Mouse (Mus musculus) gastrocnemius, postnatal 14 days (tissue): Measurements from ENCODE around the gene Hpse2. TPM values are rescaled to one million over a fixed set of nuclear protein-coding genes. Genes with fewer than 3 reads are reported as not detected.

Experiments used
- DNase-seq: peaks from one replicate; pipeline ENCODE4 v3.0.0; 2021; ENCODE audit warnings: mixed read lengths
- intact Hi-C: fragments of 180-260 bp; cut with DNase I; formaldehyde crosslinking; loops from one replicate; pipeline ENCODE4 v1.15.1; 2025; ENCODE audit warnings: low total_unique reads
- total RNA-seq, 2 experiments: library from RNA; stranded (reverse); gene quantifications; 2 replicates each; pipeline ENCODE4 v1.2.3; 2021

The Hpse2 gene
- total RNA-seq, 2 experiments from 2014 or later: 0.07 TPM; not detected in 1

GRCm38 (mm10) chr19:42746702-42747101, 641.5 kb downstream of the Hpse2 start:
- intact Hi-C loops: no loop called here

GRCm38 (mm10) chr19:42745869-42746224, 642.3 kb downstream of the Hpse2 start:
- intact Hi-C loops: no loop called here
- DNase-seq: no peak

More at GRCm38 (mm10) chr19:42746702-42747101, 641.5 kb downstream of the Hpse2 start:
- no peak for DNase-seq

- intact Hi-C loops: no loop called here
- no peak for DNase-seq
Measured at GRCm38 (mm10) chr19:42745084-42745868, 642.9 kb downstream of the Hpse2 start.

- intact Hi-C loops: no loop called here
Measured at GRCm38 (mm10) chr19:42744162-42744586, 644.0 kb downstream of the Hpse2 start.

GRCm38 (mm10) chr19:42743261-42743660, 644.9 kb downstream of the Hpse2 start:
- intact Hi-C loops: no loop called here
- no peak for DNase-seq

More at GRCm38 (mm10) chr19:42744162-42744586, 644.0 kb downstream of the Hpse2 start:
- DNase-seq: peak; percentile 65

GRCm38 (mm10) chr19:42741884-42742283, 646.3 kb downstream of the Hpse2 start:
- DNase-seq: no peak
- intact Hi-C loops: no loop called here

- DNase-seq: no peak
- intact Hi-C loops: no loop called here
Measured at GRCm38 (mm10) chr19:42740163-42740899, 647.8 kb downstream of the Hpse2 start.

- intact Hi-C loops: loop anchor here (10.0 kb wide), 1 partner anchor 145 kb away; no protein-coding TSS in a partner anchor
- no peak for DNase-seq
Measured at GRCm38 (mm10) chr19:42739734-42740133, 648.4 kb downstream of the Hpse2 start.

- no peak for DNase-seq
- intact Hi-C loops: loop anchor here (10.0 kb wide), 1 partner anchor 143 kb away; no protein-coding TSS in a partner anchor
Measured at GRCm38 (mm10) chr19:42737753-42738152, 650.4 kb downstream of the Hpse2 start.

Other genes starting within 250 kb of the Hpse2 start
- gene Cnnm1, start 52.1 kb upstream of the Hpse2 start, total RNA-seq: under 1 TPM; 0.12 to 0.18 TPM
- gene Got1, start 136.2 kb upstream of the Hpse2 start, total RNA-seq: 100 to 1,000 TPM; 223 to 303 TPM
- not detected for gene Nkx2-3, start 224.0 kb upstream of the Hpse2 start, total RNA-seq